Mouse (Mus musculus) heart, embryonic 13.5 days (tissue): ENCODE measurements at regions not wholly inside any gene's neighbourhood (a gene's known extent, or its start where the extent isn't known, plus 50 kb on each side); places are given as distances from the start of the nearest gene placed in this dataset. TPM values are rescaled to one million over a fixed set of nuclear protein-coding genes. Genes with fewer than 3 reads are reported as not detected.
A peak's percentile ranks its signal among the peaks of the same experiment; 100 is the strongest.

Experiments
- ATAC-seq: fragments of 200-750 bp; cut with Nextera tagmentation; 2 replicates; pipeline ENCODE4 v1.8.0; 2017; ENCODE audit warnings: moderate TSS enrichment; ENCODE audit not compliant: insufficient number of reproducible peaks, low FRiP score, low TSS enrichment; ENCODE audit errors: extremely low read depth
- H3K27ac ChIP-seq: fragments of 300-500 bp; sonication (generic); replicated peaks from 2 replicates; pipeline ENCODE4 v1.5.1; 2015; ENCODE audit warnings: moderate library complexity, mild to moderate bottlenecking, inconsistent platforms
- H3K27me3 ChIP-seq: fragments of 300-500 bp; sonication (generic); replicated peaks from 2 replicates; pipeline ENCODE4 v1.6.1; 2015; ENCODE audit warnings: mild to moderate bottlenecking, inconsistent platforms
- H3K36me3 ChIP-seq: fragments of 300-500 bp; sonication (generic); 2 replicates; pipeline ENCODE4 v1.6.1; 2015; ENCODE audit warnings: mild to moderate bottlenecking, inconsistent platforms
- H3K4me1 ChIP-seq: fragments of 300-500 bp; sonication (generic); 2 replicates; pipeline ENCODE4 v1.6.1; 2015; ENCODE audit warnings: inconsistent platforms
- H3K4me2 ChIP-seq: fragments of 300-500 bp; sonication (generic); 2 replicates; pipeline ENCODE4 v1.6.1; 2015; ENCODE audit warnings: inconsistent platforms, mild to moderate bottlenecking, moderate library complexity
- H3K4me3 ChIP-seq: fragments of 300-500 bp; sonication (generic); 2 replicates; pipeline ENCODE4 v1.5.1; 2015; ENCODE audit warnings: moderate library complexity, mild to moderate bottlenecking, inconsistent platforms
- H3K9ac ChIP-seq: fragments of 300-500 bp; sonication (generic); 2 replicates; pipeline ENCODE4 v1.6.1; 2015; ENCODE audit warnings: inconsistent platforms, mild to moderate bottlenecking, moderate library complexity
- H3K9me3 ChIP-seq: fragments of 300-500 bp; sonication (generic); 2 replicates; pipeline ENCODE4 v1.6.1; 2016; ENCODE audit warnings: inconsistent platforms
- WGBS: fragments of 180-500 bp; shearing (Covaris S2); methylation state at CpG from one replicate; pipeline ENCODE4 v1.1.7; 2015; ENCODE audit warnings: mixed read lengths; 5-methylcytosine and 5-hydroxymethylcytosine counted together
- microRNA-seq: library from miRNA; unstranded; fragments of <30 nt; microRNA quantifications from one replicate; pipeline ENCODE4, GENCODE M21; 2016

DNA sequence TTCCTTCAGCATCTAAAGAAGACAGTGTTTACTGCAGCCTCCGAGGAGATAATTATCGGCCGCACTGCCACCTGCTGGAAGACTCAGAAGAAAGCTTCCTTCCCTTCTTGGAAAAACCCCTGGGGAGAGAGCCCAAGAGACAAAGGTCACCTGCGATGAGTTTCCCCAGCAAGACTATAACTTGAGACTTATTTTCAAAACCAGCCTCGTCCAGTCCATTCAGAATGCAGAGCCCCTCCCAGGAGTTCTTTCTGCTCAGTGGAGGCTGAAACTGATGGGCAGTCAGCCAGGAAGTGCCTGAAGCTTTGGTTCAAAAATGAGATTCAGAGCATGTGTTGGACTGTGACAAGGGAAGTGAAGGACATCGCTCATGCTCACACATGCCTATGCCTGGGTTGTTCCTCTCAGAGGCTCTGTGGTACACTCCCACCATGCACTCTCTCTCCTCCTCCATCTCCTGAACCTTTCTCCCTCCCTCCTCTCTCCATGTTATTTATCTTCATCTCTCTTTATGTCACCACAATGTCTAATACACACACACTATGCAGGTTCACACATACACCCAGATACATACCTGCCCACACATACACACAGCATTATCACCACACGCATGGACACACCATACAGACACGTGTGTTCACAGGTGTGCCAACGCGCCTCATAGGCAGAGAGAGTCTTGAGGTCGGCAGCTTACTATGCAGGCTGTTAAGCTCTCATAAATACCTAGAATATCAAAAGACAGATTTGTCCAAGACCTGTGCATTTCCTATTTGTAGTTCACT lies 78.3 kb upstream of the Pitrm1 start:
- H3K27me3 ChIP-seq = no peaks in the 10 kb centered on the region
- peaks cover 27% of the 10 kb centered on the region for H3K4me1 ChIP-seq
- 0 out of 2 replicates have a peak overlapping the region, but pooled peaks have one; percentile 5 for H3K27ac ChIP-seq
- no peak overlapping the region for H3K4me3 ChIP-seq
- no peak overlapping the region for H3K4me2 ChIP-seq
- no peaks in the 10 kb centered on the region for H3K36me3 ChIP-seq
- H3K9me3 ChIP-seq = no peaks in the 10 kb centered on the region
- H3K9ac ChIP-seq = no peak overlapping the region
- 55% methylated on average over 11 of the region's 11 CpGs for WGBS
- ATAC-seq = peak; percentile 31; the same call in 1 of the 2 replicates

DNA sequence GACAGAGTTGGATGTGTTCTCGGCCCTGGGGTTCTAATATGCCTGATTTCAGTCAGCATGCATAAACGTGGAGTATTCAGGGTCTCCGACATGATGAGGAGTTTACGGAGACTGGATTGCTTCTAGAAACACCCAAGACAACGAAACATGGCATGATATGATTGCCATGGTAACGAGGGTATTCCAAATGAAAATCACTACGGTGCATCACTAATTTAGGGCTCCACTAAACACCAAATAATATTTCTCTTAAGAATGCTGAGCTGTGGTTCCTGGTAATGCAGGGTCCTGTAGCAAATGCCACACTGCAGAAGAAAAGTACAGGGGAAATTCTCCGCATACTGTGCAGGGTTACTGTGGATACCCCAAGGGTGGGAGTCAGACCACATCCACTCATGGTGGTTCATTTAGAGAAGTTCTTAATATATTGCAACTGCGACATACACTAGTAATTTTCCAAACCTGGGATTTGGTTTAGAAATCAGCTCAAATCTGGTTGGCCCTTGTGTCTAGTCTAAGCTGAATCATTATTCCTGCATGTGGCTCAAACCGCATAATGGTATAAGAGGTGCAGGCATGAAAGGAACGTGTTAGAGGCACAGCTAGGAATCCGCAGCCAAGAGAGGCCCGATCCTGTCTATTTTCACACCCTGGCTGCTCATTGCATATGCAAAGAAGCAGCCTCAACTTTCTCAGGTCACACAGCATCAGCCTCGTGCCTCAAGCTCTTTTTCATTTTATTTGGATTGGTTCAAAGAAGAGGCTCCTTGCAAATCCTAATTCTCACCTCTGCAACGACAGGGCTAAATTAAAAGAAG lies 77.5 kb upstream of the Pitrm1 start:
- Histone ChIP-seq H3K4me1 (peaks cover 27% of the 10 kb centered on the region), H3K27me3 (no peaks in the 10 kb centered on the region), H3K36me3 (no peaks in the 10 kb centered on the region), H3K27ac (no peak overlapping the region), H3K4me3 (no peak overlapping the region), H3K9me3 (no peaks in the 10 kb centered on the region), H3K4me2 (no peak overlapping the region), H3K9ac (no peak overlapping the region)
- no peak for ATAC-seq
- 76% methylated on average over 15 of the region's 15 CpGs for WGBS

DNA sequence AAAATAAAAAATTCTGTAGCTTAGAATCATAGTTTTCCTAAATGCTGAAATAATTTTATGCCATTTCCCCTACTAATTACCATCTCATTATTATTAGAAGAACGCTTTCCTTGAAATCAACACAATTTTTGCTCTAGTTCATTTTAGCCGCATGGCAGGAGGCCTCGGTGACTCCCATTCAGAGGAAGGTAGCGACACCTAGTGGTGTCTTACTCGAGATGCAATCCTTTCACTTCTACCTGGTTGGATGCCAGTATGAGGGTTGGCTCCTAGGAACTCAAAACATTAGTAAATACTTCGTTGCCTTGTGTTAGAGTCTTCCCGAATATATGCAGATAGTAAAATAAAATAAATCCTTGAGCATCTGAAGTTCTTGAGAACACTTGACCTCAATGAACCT lies 76.3 kb upstream of the Pitrm1 start:
- no peak overlapping the region for H3K9ac ChIP-seq
- 8% methylated on average over 7 of the region's 7 CpGs for WGBS
- H3K4me1 ChIP-seq = peaks cover 27% of the 10 kb centered on the region
- H3K4me3 ChIP-seq = no peak overlapping the region
- H3K27me3 ChIP-seq = no peaks in the 10 kb centered on the region
- no peaks in the 10 kb centered on the region for H3K9me3 ChIP-seq
- no peak overlapping the region for H3K27ac ChIP-seq
- H3K36me3 ChIP-seq = no peaks in the 10 kb centered on the region
- ATAC-seq = no peak
- no peak overlapping the region for H3K4me2 ChIP-seq

DNA sequence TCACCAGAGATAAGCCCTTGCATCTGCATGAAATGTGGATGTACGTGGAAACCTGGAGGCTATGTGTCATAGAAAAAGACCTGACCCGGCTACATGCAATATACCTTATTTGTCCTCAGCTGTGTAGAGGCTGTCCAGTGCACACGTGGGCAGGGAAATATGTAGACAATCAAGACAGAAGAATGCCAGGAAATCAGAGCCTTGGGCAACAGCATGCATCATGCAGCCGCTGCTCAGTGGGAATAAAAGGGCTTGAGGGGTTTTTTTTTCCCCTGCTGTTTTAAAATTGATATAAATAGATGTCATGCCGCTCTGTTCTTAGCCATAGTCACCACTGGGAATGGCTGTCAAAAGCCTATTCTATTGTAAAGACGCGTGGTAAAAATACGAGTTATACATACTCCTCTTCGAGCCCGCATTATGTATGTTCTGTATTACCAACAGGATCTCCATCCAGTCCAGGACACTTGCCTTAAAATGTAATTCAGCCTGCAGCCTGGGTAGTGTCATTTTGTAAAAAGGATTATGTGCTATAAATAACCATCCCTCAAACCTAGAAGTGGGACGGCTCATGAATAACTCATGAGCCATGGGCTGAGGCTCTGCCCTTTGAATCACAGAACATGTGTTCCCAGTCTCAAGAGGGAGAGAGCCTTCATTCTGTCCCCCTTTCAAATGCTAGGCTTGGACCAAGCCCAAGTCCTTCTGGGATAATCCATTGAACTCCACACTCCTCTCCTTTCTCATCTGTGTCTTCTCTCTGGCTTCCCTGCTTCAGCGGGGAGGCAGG lies 74.4 kb upstream of the Pitrm1 start:
- no peak overlapping the region for H3K4me3 ChIP-seq
- H3K36me3 ChIP-seq = no peaks in the 10 kb centered on the region
- H3K27ac ChIP-seq = peak overlapping the region; percentile 64
- peak overlapping the region; percentile 1; the same call in 1 of the 2 replicates for H3K4me2 ChIP-seq
- no peaks in the 10 kb centered on the region for H3K27me3 ChIP-seq
- WGBS = 53% methylated on average over 12 of the region's 12 CpGs
- H3K9me3 ChIP-seq = no peaks in the 10 kb centered on the region
- ATAC-seq = no peak
- H3K9ac ChIP-seq = no peak overlapping the region
- peaks cover 27% of the 10 kb centered on the region for H3K4me1 ChIP-seq

DNA sequence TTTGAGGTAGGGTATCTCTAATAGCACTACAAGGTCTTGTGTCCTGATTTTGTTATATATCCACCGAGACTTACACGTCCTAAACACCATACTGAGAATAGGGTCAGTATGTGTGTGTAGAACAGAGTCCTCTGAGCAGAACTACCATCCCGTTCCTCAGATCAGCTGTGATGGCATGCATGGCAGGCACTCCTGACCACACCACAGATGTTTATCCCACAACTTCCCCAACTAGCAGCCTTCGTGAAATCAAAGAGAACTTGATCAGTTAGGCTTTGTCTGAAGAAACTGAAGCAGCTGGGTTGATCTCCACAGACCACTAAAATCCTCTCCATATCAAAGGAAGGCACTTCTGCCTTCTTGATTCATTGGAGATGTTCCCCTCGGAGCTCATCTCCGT lies 68.3 kb upstream of the Pitrm1 start:
- Histone ChIP-seq H3K4me1 (no peaks in the 10 kb centered on the region), H3K9me3 (no peaks in the 10 kb centered on the region), H3K36me3 (no peaks in the 10 kb centered on the region), H3K4me3 (no peak overlapping the region), H3K27me3 (no peaks in the 10 kb centered on the region), H3K4me2 (no peak overlapping the region), H3K9ac (no peak overlapping the region), H3K27ac (no peak overlapping the region)
- WGBS = 67% methylated on average over 6 of the region's 6 CpGs
- ATAC-seq = no peak

DNA sequence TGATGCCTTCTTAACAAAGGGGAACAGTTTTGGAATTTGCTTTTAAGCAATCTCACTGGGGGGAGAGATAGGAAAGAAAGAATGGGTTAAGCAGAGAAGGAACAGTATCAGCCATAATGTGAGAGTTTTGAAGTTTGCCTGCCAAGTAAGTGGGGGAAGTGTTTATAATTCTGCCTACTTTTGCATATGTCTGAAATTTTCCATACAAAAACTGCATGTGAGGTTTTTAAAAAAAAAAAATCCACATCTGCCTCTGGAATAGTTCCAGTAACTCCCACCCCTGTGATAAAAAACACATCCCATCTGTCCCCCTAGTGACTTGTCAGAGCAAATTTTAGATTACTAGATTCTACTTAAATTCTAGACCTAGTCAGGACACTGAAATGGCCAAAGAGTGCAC lies 63.5 kb upstream of the Pitrm1 start:
- Histone ChIP-seq H3K9me3 (no peaks in the 10 kb centered on the region), H3K4me1 (no peaks in the 10 kb centered on the region), H3K4me2 (no peak overlapping the region), H3K27me3 (no peaks in the 10 kb centered on the region), H3K36me3 (no peaks in the 10 kb centered on the region), H3K4me3 (no peak overlapping the region), H3K27ac (no peak overlapping the region), H3K9ac (no peak overlapping the region)
- ATAC-seq = no peak

DNA sequence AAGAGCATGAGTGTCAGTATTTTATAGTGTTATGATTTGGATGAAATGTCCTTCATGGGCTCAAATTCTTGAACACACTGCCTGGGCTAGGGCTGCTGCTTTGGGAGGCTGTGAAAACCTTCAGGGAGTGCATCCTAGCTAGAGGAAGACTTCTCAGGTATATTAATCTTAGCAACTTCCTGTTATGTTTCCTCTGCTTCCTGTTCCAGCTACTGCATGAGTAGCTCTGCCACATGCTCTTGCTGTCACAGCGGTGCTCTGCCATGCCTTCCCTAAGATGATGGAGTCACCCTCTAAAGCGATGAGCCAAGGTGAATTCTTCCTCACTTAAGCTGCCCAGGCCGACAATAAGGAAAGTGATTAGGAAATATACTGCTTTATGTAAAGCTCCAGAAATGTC lies 60.1 kb upstream of the Pitrm1 start:
- no peak for ATAC-seq
- WGBS = 70% methylated on average over 3 of the region's 3 CpGs
- no peaks in the 10 kb centered on the region for H3K36me3 ChIP-seq

DNA sequence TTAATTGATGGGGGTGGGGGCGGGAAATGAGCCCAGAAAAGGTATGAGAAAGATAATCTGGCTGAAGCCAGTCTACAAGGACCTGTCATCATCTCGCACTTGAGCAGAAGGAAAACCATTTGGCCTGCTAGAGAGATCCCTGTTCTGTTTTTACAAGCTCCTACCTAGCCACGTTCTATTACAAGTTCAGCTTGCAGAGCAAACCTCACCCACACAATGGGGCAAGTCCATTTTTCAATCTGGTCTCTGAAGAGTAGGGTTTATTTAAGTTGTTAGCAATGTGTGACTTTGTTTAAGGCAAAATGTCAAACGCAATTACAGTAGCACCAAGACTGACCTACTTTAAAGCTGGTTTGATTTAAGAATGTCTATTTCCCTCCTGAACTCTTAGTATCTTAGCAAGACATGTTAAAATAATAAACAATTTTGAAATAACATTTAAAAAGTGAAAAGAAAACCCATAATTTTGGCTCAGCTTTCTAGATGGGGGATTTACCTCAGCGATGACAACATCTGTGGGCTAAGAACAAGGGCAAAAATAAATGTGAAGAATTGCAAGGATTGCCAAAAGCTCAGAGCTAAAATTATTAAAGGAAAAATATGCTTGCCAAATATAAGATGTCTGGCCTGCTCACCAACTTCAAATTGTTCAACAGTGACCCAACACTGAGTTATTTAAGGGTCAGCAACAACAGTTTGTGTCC lies 54.9 kb upstream of the Pitrm1 start:
- Histone ChIP-seq H3K36me3 (no peaks in the 10 kb centered on the region), H3K4me2 (no peak overlapping the region), H3K9me3 (no peaks in the 10 kb centered on the region), H3K27me3 (no peaks in the 10 kb centered on the region), H3K4me1 (peaks cover 14% of the 10 kb centered on the region), H3K4me3 (no peak overlapping the region), H3K27ac (peak overlapping the region; percentile 46), H3K9ac (no peak overlapping the region)
- 40% methylated on average over 5 of the region's 5 CpGs for WGBS
- ATAC-seq = no peak

More for the DNA sequence above, 60.1 kb upstream of the Pitrm1 start:
- Histone ChIP-seq H3K27me3 (no peaks in the 10 kb centered on the region), H3K27ac (no peak overlapping the region), H3K4me3 (no peak overlapping the region), H3K4me2 (no peak overlapping the region), H3K9ac (no peak overlapping the region), H3K4me1 (peaks cover 6% of the 10 kb centered on the region; the same call in 1 of the 2 replicates), H3K9me3 (no peaks in the 10 kb centered on the region)

Small RNAs in the stretch of these regions (microRNA-seq; reads per million reads assigned to microRNA genes)
- gene Gm26259 = not detected
